Mouse (Mus musculus): ENCODE measurements around the gene Lrp11.

DNA sequence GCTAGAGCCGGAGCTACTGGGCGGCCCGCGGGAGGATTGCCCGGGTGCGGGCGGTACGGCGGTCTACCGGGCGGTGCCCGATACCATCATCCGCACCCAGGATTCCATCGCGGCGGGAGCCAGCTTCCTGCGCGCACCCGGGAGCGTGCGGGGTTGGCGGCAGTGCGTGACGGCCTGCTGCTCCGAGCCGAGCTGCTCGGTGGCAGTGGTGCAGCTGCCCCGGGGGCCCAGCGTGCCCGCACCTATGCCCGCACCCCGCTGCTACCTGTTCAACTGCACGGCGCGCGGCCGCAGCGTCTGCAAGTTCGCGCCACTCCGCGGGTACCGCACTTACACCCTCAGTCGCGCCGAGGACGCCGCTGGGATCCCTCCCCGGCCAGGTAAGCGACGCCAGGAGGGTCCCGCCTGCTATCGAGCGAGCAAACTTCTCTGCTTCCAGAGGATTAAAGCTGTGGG is 662 bp downstream of the Lrp11 start:
- no peak for TF ChIP-seq POLR2A (IDR thresholded peaks at IDR 0.05; ENCODE audit: borderline replicate concordance, extremely low read depth, insufficient read depth, insufficient read length, poor library complexity, severe bottlenecking)
- no peak for TF ChIP-seq CTCF (IDR thresholded peaks at IDR 0.05; ENCODE audit: borderline replicate concordance, extremely low read depth, insufficient read depth, insufficient read length)

Measured in brain, embryonic 14.5 days (tissue).